Mouse (Mus musculus) kidney, embryonic 14.5 days (tissue): ENCODE data around the gene Amh. TPM values are rescaled to one million over a fixed set of nuclear protein-coding genes. Genes with fewer than 3 reads are reported as not detected.

ENCODE experiments used
- microRNA counts: library from miRNA; unstranded; fragments of <30 nt; microRNA quantifications from one replicate; lab custom pipeline; 2017
- microRNA-seq: library from miRNA; unstranded; fragments of <30 nt; microRNA quantifications from one replicate; pipeline ENCODE4, GENCODE M21; 2016
- polyA plus RNA-seq: library from polyadenylated mRNA; unstranded; fragments of >200 nt; fragmentation: Nextera tagmentation; extraction: Ambion mirVana; gene quantifications from 2 replicates; pipeline ENCODE4 v1.2.1, GENCODE M21; 2014

The Amh gene
- polyA plus RNA-seq, 1 experiment from 2014 or later: not detected

MicroRNA genes within 50 kb of the gene (microRNA counts, 519-probe panel; counts per million panel counts)
- microRNA mmu-miR-1982 (lab: Ali Mortazavi, UCI): not detected

Small RNAs within 50 kb of the gene (microRNA-seq; reads per million reads assigned to microRNA genes)
- 2.5 reads per million, percentile 8 among the genes with 10 or more reads in this experiment for gene Mir1982

Other genes with a start within 250 kb of the Amh start
- 25.8 and 31.3 TPM in 2 replicates for gene Rexo1, start 243.7 kb upstream of the Amh start, polyA plus RNA-seq
- 10.1 and 10.2 TPM in 2 replicates for gene Klf16, start 227.9 kb upstream of the Amh start, polyA plus RNA-seq
- 125 and 130 TPM in 2 replicates for gene Abhd17a, start 214.9 kb upstream of the Amh start, polyA plus RNA-seq
- gene Scamp4, start 202.4 kb upstream of the Amh start, polyA plus RNA-seq: 88.5 and 103 TPM in 2 replicates
- 8.0 and 8.8 TPM in 2 replicates for gene Adat3, start 202.4 kb upstream of the Amh start, polyA plus RNA-seq
- 1.9 and 2.5 TPM in 2 replicates for gene Gm49322, start 199.2 kb upstream of the Amh start, polyA plus RNA-seq
- 127 and 134 TPM in 2 replicates for gene Csnk1g2, start 182.4 kb upstream of the Amh start, polyA plus RNA-seq
- gene Btbd2, start 148.2 kb upstream of the Amh start, polyA plus RNA-seq: 63.4 and 80.2 TPM in 2 replicates
- gene Mknk2, start 127.1 kb upstream of the Amh start, polyA plus RNA-seq: 68.1 and 99.2 TPM in 2 replicates
- gene Mob3a, start 103.3 kb upstream of the Amh start, polyA plus RNA-seq: 23.3 and 34.4 TPM in 2 replicates
- 8.5 and 14.6 TPM in 2 replicates for gene Izumo4, start 103.1 kb upstream of the Amh start, polyA plus RNA-seq
- gene Ap3d1, start 63.0 kb upstream of the Amh start, polyA plus RNA-seq: 70.8 and 80.6 TPM in 2 replicates
- gene Dot1l, start 50.0 kb upstream of the Amh start, polyA plus RNA-seq: 21.9 and 29.2 TPM in 2 replicates
- 101 and 102 TPM in 2 replicates for gene Sf3a2, start 7.0 kb upstream of the Amh start, polyA plus RNA-seq
- gene Plekhj1, start 6.6 kb upstream of the Amh start, polyA plus RNA-seq: 121 and 126 TPM in 2 replicates
- gene Jsrp1, start 8.3 kb downstream of the Amh start, polyA plus RNA-seq: 4.4 and 5.2 TPM in 2 replicates
- 1,867 and 1,944 TPM in 2 replicates for gene Oaz1, start 21.4 kb downstream of the Amh start, polyA plus RNA-seq
- gene Lingo3, start 38.8 kb downstream of the Amh start, polyA plus RNA-seq: 0.17 and 0.97 TPM in 2 replicates
- 365 and 431 TPM in 2 replicates for gene Lsm7, start 50.0 kb downstream of the Amh start, polyA plus RNA-seq
- gene Sppl2b, start 50.0 kb downstream of the Amh start, polyA plus RNA-seq: 27.2 and 35.1 TPM in 2 replicates
- 0.08 and 0.10 TPM in 2 replicates for gene Tmprss9, start 66.6 kb downstream of the Amh start, polyA plus RNA-seq
- 391 and 501 TPM in 2 replicates for gene Timm13, start 95.7 kb downstream of the Amh start, polyA plus RNA-seq
- 16.0 and 17.1 TPM in 2 replicates for gene Lmnb2, start 113.0 kb downstream of the Amh start, polyA plus RNA-seq
- gene Gadd45b, start 124.8 kb downstream of the Amh start, polyA plus RNA-seq: 16.1 and 16.3 TPM in 2 replicates
- gene Gng7, start 209.7 kb downstream of the Amh start, polyA plus RNA-seq: 2.2 and 4.8 TPM in 2 replicates
- gene Diras1, start 220.4 kb downstream of the Amh start, polyA plus RNA-seq: 0.37 TPM in 1 of 2 replicates, not detected in the other
- gene Slc39a3, start 232.2 kb downstream of the Amh start, polyA plus RNA-seq: 6.4 and 9.1 TPM in 2 replicates